Mouse (Mus musculus): ENCODE results near the gene Ran. TPM values are rescaled to one million over a fixed set of nuclear protein-coding genes. Genes with fewer than 3 reads are reported as not detected.

Gene Ran
- polyA plus RNA-seq, 1 experiment from 2014 or later = 598 TPM

DNA sequence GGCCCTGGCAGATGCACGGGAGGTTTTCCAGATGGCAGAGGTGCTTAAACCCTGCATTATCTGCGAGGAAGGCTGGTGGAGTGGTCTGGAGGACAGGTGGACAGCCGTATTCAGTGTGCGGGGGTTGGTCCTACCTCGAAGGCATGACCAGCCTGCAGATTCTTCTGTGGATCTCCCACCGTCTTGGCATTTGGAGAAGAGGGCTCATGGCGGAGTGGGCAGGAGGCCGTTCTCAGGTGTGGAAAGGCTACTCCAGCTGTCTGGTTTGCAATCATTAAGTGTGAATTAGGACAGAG is 43.9 kb downstream of the Ran start:
- WGBS = 40% methylated on average over 8 of the region's 8 CpGs

DNA sequence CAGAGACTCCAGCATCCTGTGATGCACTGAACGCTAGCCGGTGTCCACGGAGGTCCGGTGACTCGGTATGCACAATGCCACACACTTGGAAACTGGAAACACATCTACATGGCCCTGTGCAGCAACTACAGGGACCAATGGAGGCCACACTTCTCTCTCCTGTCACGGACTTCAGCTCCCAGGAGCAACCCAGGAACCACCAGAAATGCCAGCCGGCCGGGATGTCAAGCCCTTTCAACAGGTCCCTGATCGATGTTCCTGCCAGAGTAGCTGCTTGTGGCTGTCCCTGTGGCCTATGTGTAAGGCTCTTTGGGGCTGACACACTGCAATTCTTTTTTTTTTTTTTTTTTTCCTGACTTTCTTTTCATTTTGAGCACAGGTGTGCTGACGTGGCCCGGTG is 44.3 kb downstream of the Ran start:
- DNase-seq (ENCODE audit: low spot score) = no peak
- Histone ChIP-seq H3K4me1 (replicated peaks; ENCODE audit: control insufficient read depth, insufficient read depth, low read length) (peaks cover 5% of the 10 kb centered on the region; the same call in 1 of the 2 replicates), H3K4me2 (ENCODE audit: low read length) (no peak overlapping the region), H3K36me3 (ENCODE audit: control insufficient read depth, insufficient read depth, low read length) (no peaks in the 10 kb centered on the region), H3K27me3 (replicated peaks; ENCODE audit: control insufficient read depth, insufficient read depth, low read length) (0 out of 2 replicates have a peak, but pooled peaks cover 8% of the 10 kb centered on the region), H3K9ac (ENCODE audit: low read length) (no peak overlapping the region), H3K4me3 (ENCODE audit: low read depth, low read length) (no peak overlapping the region), H3K27ac (ENCODE audit: low read depth) (no peak overlapping the region), H3K9me3 (ENCODE audit: control insufficient read depth, low read length) (no peaks in the 10 kb centered on the region)
- no peak for ATAC-seq (replicated peaks; ENCODE audit: low FRiP score, low TSS enrichment, low read depth)
- 51% methylated on average over 11 of the region's 11 CpGs for WGBS

More for the DNA sequence above, 43.9 kb downstream of the Ran start:
- Histone ChIP-seq H3K4me2 (ENCODE audit: low read length) (peak overlapping the region; percentile 45), H3K4me3 (ENCODE audit: low read depth, low read length) (0 out of 2 replicates have a peak overlapping the region, but pooled peaks have one; percentile 4), H3K27me3 (replicated peaks; ENCODE audit: control insufficient read depth, insufficient read depth, low read length) (0 out of 2 replicates have a peak, but pooled peaks cover 8% of the 10 kb centered on the region), H3K9me3 (ENCODE audit: control insufficient read depth, low read length) (no peaks in the 10 kb centered on the region), H3K27ac (ENCODE audit: low read depth) (no peak overlapping the region), H3K4me1 (replicated peaks; ENCODE audit: control insufficient read depth, insufficient read depth, low read length) (peaks cover 5% of the 10 kb centered on the region; the same call in 1 of the 2 replicates), H3K36me3 (ENCODE audit: control insufficient read depth, insufficient read depth, low read length) (no peaks in the 10 kb centered on the region), H3K9ac (ENCODE audit: low read length) (no peak overlapping the region)
- ATAC-seq (replicated peaks; ENCODE audit: low FRiP score, low TSS enrichment, low read depth) (no peak), DNase-seq (ENCODE audit: low spot score) (no peak)

DNA sequence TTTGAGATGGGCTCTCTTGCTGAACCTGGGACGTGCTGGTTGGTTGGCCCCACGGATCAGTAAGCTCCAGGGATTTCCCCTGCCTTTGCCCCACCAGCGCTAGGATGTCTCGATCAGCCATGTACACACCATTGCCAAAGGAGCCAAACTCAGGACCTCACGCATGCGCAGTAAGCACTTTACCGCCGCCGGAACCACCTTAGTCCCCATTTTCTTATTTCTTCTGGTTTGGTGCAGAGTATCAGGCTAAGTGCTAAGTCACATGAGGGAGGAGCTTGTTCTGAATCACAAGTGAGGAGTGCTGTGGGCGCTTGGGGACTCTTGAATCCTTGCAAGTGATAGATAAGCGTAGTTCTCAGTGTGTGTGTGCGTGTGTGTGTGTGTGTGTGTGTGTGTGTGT is 45.4 kb downstream of the Ran start:
- no peak overlapping the region for H3K4me3 ChIP-seq (ENCODE audit: low read depth, low read length)
- WGBS = 81% methylated on average over 12 of the region's 12 CpGs
- no peak for DNase-seq (ENCODE audit: low spot score)
- no peak overlapping the region for H3K9ac ChIP-seq (ENCODE audit: low read length)
- no peak overlapping the region for H3K4me2 ChIP-seq (ENCODE audit: low read length)
- H3K4me1 ChIP-seq (replicated peaks; ENCODE audit: control insufficient read depth, insufficient read depth, low read length) = peaks cover 5% of the 10 kb centered on the region; the same call in 1 of the 2 replicates
- H3K36me3 ChIP-seq (ENCODE audit: control insufficient read depth, insufficient read depth, low read length) = no peaks in the 10 kb centered on the region
- H3K9me3 ChIP-seq (ENCODE audit: control insufficient read depth, low read length) = no peaks in the 10 kb centered on the region
- no peak for ATAC-seq (replicated peaks; ENCODE audit: low FRiP score, low TSS enrichment, low read depth)
- 0 out of 2 replicates have a peak, but pooled peaks cover 8% of the 10 kb centered on the region for H3K27me3 ChIP-seq (replicated peaks; ENCODE audit: control insufficient read depth, insufficient read depth, low read length)
- no peak overlapping the region for H3K27ac ChIP-seq (ENCODE audit: low read depth)

DNA sequence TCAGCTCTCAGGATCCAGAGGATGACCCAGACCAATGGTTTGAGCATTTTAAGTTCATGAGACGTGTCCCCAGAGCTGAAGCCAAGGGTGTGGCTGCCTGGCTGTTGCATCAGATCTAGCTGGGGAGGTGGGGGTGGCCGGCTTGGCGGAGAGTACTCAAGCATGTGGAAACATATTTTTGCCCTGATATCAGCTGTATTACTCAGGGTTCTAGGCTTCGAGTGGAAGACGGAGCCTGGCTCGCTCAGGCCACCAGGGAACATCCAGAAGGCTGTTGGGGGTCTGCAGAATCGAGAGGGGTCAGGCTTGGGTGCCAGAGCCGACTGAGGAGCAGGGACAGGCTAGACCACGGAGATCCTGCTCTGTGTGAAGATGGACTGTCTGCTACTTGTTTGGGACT is 46.1 kb downstream of the Ran start:
- Histone ChIP-seq H3K4me3 (ENCODE audit: low read depth, low read length) (no peak overlapping the region), H3K4me2 (ENCODE audit: low read length) (no peak overlapping the region), H3K36me3 (ENCODE audit: control insufficient read depth, insufficient read depth, low read length) (no peaks in the 10 kb centered on the region), H3K27ac (ENCODE audit: low read depth) (no peak overlapping the region), H3K9me3 (ENCODE audit: control insufficient read depth, low read length) (no peaks in the 10 kb centered on the region), H3K4me1 (replicated peaks; ENCODE audit: control insufficient read depth, insufficient read depth, low read length) (peaks cover 5% of the 10 kb centered on the region; the same call in 1 of the 2 replicates), H3K9ac (ENCODE audit: low read length) (no peak overlapping the region), H3K27me3 (replicated peaks; ENCODE audit: control insufficient read depth, insufficient read depth, low read length) (0 out of 2 replicates have a peak, but pooled peaks cover 7% of the 10 kb centered on the region)
- no peak for ATAC-seq (replicated peaks; ENCODE audit: low FRiP score, low TSS enrichment, low read depth)
- no peak for DNase-seq (ENCODE audit: low spot score)
- WGBS = 68% methylated on average over 9 of the region's 9 CpGs

DNA sequence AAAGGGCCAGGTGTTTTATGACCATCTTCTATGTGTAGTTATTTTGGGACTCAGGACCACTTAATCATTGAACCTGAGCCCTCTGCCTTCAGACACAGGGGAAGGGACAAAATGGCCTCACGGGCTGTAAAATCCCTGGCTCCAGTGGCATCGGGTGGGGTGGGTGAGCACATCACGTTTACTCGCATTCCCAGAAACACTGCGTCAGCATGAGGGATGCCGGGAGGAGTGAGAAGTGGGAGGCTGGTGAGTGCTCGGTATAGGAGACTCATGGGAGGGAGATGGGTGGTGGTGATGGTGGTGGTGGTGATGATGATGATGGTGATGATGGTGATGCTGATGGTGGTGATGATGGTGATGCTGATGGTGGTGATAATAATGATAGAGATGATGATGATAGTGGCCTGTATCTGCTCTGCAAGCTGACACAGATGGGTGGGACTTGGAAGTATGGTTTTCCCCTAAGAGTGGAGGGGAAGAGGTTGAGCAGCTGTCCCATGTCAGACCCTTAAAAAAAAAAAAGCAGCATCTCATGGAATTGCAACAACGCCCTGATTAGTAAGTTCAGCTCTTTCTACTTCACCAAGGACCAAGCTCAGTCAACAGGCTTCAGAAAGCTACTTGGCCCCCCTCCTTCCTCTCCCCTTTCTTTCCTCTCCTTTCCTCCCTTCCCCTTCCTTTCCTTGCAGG is 46.8 kb downstream of the Ran start:
- H3K27ac ChIP-seq (ENCODE audit: low read depth) = no peak overlapping the region
- DNase-seq (ENCODE audit: low spot score) = no peak

DNA sequence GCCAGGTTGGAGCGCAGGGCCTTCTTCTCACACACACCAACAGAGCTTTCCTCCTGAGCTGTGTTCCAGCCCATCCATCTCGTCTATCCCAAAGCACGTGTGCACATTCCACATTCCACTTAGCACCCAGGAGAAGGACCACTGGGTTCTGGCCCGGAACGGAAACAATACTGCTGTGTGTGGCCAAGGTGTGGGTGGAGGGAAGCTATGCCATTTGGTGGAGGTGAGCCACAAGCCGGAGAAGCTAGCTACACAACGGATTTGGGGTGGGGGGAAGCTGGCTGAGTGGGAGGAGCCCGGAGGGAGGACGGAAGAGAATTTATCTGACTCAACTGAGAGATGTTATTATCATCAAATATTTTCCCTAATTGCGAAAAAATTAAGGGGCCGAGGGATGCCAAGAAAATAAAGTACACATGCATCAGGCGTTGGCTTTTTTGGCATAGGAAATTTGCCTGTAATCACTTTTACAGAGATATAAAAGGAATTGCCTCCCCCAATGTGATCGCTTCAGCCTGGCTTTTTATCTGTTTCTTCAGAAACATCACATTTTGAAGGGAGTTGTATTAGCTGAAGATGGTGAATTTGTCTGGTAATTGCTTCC is 47.5 kb downstream of the Ran start:
- Histone ChIP-seq H3K27ac (ENCODE audit: low read depth) (no peak overlapping the region), H3K36me3 (ENCODE audit: control insufficient read depth, insufficient read depth, low read length) (no peaks in the 10 kb centered on the region), H3K9ac (ENCODE audit: low read length) (no peak overlapping the region), H3K4me1 (replicated peaks; ENCODE audit: control insufficient read depth, insufficient read depth, low read length) (peaks cover 5% of the 10 kb centered on the region; the same call in 1 of the 2 replicates), H3K4me3 (ENCODE audit: low read depth, low read length) (no peak overlapping the region), H3K27me3 (replicated peaks; ENCODE audit: control insufficient read depth, insufficient read depth, low read length) (0 out of 2 replicates have a peak, but pooled peaks cover 3% of the 10 kb centered on the region), H3K9me3 (ENCODE audit: control insufficient read depth, low read length) (no peaks in the 10 kb centered on the region), H3K4me2 (ENCODE audit: low read length) (no peak overlapping the region)
- DNase-seq (ENCODE audit: low spot score) (no peak), ATAC-seq (replicated peaks; ENCODE audit: low FRiP score, low TSS enrichment, low read depth) (no peak)
- 64% methylated on average over 13 of the region's 13 CpGs for WGBS

More for the DNA sequence above, 46.8 kb downstream of the Ran start:
- 77% methylated on average over 8 of the region's 8 CpGs for WGBS
- Histone ChIP-seq H3K4me1 (replicated peaks; ENCODE audit: control insufficient read depth, insufficient read depth, low read length) (peaks cover 5% of the 10 kb centered on the region; the same call in 1 of the 2 replicates), H3K27me3 (replicated peaks; ENCODE audit: control insufficient read depth, insufficient read depth, low read length) (0 out of 2 replicates have a peak, but pooled peaks cover 3% of the 10 kb centered on the region), H3K4me3 (ENCODE audit: low read depth, low read length) (no peak overlapping the region), H3K4me2 (ENCODE audit: low read length) (no peak overlapping the region), H3K9ac (ENCODE audit: low read length) (no peak overlapping the region), H3K36me3 (ENCODE audit: control insufficient read depth, insufficient read depth, low read length) (no peaks in the 10 kb centered on the region), H3K9me3 (ENCODE audit: control insufficient read depth, low read length) (no peaks in the 10 kb centered on the region)
- ATAC-seq (replicated peaks; ENCODE audit: low FRiP score, low TSS enrichment, low read depth) = no peak

DNA sequence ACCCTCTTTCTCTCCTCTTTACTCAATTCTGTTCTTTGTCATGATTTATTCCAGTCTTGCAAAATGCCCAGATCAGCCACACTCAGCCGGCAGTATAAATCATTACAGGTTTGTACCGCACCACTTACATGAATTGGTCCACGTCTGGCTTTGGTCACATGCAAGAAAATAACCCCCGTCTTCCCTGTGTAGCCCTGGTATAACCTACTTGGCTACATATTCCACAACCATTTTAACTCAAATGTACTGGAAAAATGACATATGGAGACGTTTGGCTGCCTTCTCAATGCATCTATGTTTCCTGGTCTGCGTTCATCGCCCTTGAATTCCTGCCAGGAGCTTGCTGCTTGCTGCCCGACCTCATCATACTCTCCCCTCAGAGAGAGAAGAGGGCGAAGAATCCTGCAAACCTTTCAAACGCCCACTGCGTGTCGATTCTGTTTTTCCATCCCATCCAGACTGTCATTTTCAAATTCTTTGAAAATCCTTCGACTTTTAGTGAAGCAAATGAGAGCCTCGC is 52.0 kb downstream of the Ran start:
- no peak for DNase-seq (ENCODE audit: low spot score)
- 59% methylated on average over 14 of the region's 14 CpGs for WGBS
- H3K4me3 ChIP-seq (ENCODE audit: low read depth, low read length) = no peak overlapping the region
- H3K4me1 ChIP-seq (replicated peaks; ENCODE audit: control insufficient read depth, insufficient read depth, low read length) = no peaks in the 10 kb centered on the region
- no peak overlapping the region for H3K27ac ChIP-seq (ENCODE audit: low read depth)
- H3K4me2 ChIP-seq (ENCODE audit: low read length) = no peak overlapping the region
- no peak for ATAC-seq (replicated peaks; ENCODE audit: low FRiP score, low TSS enrichment, low read depth)
- H3K36me3 ChIP-seq (ENCODE audit: control insufficient read depth, insufficient read depth, low read length) = no peaks in the 10 kb centered on the region
- H3K9me3 ChIP-seq (ENCODE audit: control insufficient read depth, low read length) = no peaks in the 10 kb centered on the region
- H3K27me3 ChIP-seq (replicated peaks; ENCODE audit: control insufficient read depth, insufficient read depth, low read length) = no peaks in the 10 kb centered on the region
- no peak overlapping the region for H3K9ac ChIP-seq (ENCODE audit: low read length)

DNA sequence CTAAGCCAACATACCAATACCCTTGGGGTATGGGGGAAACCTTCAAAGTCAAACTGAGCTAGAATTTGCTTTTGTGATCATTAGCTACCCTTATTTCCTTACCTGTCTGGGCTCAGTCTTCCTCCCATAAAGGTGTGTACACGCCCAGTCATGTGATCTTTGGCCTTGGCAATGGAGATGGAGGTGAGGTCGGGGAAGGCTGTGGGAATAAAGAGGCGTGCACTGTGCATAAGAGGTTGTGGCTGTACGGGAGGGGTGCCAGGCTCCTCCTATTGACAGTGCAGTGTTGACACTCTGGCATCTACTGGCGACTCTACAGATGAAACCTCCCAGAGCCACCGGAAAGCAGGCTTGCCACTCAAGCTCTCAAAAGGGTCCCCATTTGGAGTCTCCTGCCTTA is 53.5 kb downstream of the Ran start:
- no peaks in the 10 kb centered on the region for H3K36me3 ChIP-seq (ENCODE audit: control insufficient read depth, insufficient read depth, low read length)
- H3K4me3 ChIP-seq (ENCODE audit: low read depth, low read length) = no peak overlapping the region
- no peak overlapping the region for H3K4me2 ChIP-seq (ENCODE audit: low read length)
- no peak overlapping the region for H3K9ac ChIP-seq (ENCODE audit: low read length)
- no peaks in the 10 kb centered on the region for H3K9me3 ChIP-seq (ENCODE audit: control insufficient read depth, low read length)
- H3K27ac ChIP-seq (ENCODE audit: low read depth) = no peak overlapping the region
- H3K4me1 ChIP-seq (replicated peaks; ENCODE audit: control insufficient read depth, insufficient read depth, low read length) = no peaks in the 10 kb centered on the region
- DNase-seq (ENCODE audit: low spot score) (no peak), ATAC-seq (replicated peaks; ENCODE audit: low FRiP score, low TSS enrichment, low read depth) (no peak)
- WGBS = 69% methylated on average over 6 of the region's 6 CpGs
- H3K27me3 ChIP-seq (replicated peaks; ENCODE audit: control insufficient read depth, insufficient read depth, low read length) = no peaks in the 10 kb centered on the region

All from intestine, embryonic 14.5 days (tissue).